Mouse (Mus musculus) CD4-positive, CD25-positive, alpha-beta regulatory T cell (primary cell): ENCODE measurements around the gene Plin5. TPM values are rescaled to one million over a fixed set of nuclear protein-coding genes. Genes with fewer than 3 reads are reported as not detected.

Source experiments
- polyA plus RNA-seq: library from polyadenylated mRNA; unstranded; fragments of 100-300 nt; shearing (Covaris generic); gene quantifications from one replicate; pipeline ENCODE4 v1.2.1, GENCODE M21; 2017

Gene Plin5
- 0.08 TPM for polyA plus RNA-seq

DNA sequence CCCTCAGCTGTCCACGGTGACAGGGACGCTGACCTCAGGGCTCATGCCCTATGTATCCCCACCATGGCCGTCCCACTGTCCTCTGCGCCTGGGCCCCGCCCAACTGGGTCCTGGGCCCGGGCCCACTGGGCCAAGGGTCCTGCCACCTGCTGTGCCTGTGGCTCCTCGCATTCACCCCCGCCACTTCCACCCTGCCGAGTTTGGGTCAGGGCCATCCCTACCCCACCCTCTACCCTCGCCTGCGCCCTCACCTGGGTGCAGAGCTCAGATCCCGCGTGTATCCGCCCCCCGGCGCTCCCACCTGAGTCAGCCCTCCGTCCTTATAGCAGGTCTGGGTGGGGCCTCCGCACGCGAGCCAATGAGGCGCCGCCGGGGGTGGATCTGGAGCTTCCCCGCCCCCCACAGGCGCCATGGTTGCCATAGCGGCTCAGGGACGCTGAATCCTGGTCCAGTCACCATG is at the start of gene Plin5:
TSS of gene Plin5 (minus strand) at position 346 of the 460 bp plus-strand sequence.

GRCm38 (mm10) chr17:56162231-56162774 is 44.9 kb upstream of the Plin5 start, which contains the start of gene Tnfaip8l1:
Gene Tnfaip8l1, plus strand, starts transcription at chr17:56162477.

DNA sequence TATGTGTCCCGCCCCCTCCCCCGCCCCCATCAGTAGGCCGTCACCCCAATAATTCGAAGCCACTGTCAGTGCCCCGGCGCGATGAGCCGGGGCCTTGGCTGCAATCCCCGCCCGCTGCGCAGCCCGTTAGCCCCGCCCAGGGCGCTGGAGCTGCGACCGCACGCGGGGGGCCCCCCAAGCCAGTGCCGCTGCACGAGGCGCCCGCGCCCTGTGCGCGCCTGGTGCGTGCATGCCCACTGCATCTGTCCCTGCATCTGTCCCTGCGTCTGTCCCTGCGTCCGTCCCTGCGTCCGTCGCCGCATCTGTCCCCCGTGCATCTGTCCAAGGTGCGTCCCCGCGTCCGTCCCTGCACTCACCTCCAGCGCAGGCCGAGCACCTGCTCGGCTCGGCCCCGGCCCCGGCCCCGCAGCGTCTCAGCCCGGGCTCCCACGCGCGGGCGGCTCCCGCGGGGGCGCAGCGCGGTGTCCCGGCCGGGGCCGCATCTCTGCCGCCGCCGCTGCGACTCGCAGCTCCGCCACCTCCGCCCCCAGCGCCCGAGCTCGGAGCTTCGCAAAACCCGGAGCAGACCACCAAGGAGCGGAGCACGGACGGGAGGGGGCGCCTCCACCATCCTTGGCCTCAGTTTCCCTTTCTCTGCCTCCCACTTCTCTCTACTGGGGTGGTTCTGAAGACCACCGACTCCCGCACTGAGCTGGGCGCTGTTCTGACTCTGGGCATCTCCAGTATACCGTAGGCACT is 22.6 kb upstream of the Plin5 start, which contains the start of gene Sema6b:
TSS of gene Sema6b (minus strand) at position 486 of the 738 bp plus-strand sequence.

GRCm38 (mm10) chr17:56121826-56122225 is 4.4 kb upstream of the Plin5 start, which contains the start of gene Lrg1:
Gene Lrg1, minus strand, starts transcription at chr17:56122001.

GRCm38 (mm10) chr17:56109219-56110051 is 8.0 kb downstream of the Plin5 start, which contains the start of gene Plin4:
Gene Plin4, minus strand, starts transcription at chr17:56109803.

GRCm38 (mm10) chr17:56078880-56079795 is 38.3 kb downstream of the Plin5 start, which contains the start of gene Hdgfl2:
Gene Hdgfl2, plus strand, starts transcription at chr17:56079634.

DNA sequence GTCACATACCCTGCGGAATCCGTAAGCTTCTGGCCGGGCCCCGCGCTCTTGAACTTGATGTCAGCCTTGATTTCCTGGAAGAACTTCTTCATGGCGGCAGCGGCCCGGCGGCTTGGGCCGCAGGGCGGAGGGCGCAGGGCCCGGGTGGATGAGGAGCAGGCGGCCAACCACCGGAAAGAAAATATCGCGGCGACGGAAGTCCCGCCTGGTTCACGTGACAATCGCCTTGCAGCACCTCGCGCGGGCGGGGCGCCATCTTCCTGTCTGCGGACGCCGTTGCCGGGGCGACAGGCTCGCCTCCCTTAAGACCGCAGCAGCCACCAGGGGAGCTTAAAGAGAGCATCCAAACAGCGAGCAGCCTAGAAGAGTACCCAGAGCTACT is 42.6 kb downstream of the Plin5 start, which contains the start of gene Ubxn6:
TSS of gene Ubxn6 (minus strand) at position 202 of the 382 bp plus-strand sequence.

Other genes starting within 250 kb of the Plin5 start
- 17.0 TPM for gene Zfp119a, start 238.7 kb downstream of the Plin5 start, polyA plus RNA-seq
- 23.4 TPM for gene Zfp959, start 225.5 kb downstream of the Plin5 start, polyA plus RNA-seq
- 13.5 TPM for gene Zfp119b, start 168.1 kb downstream of the Plin5 start, polyA plus RNA-seq
- 26.3 TPM for gene Ebi3, start 165.0 kb downstream of the Plin5 start, polyA plus RNA-seq
- 38.8 TPM for gene Yju2, start 158.5 kb downstream of the Plin5 start, polyA plus RNA-seq
- 0.89 TPM for gene Shd, start 147.1 kb downstream of the Plin5 start, polyA plus RNA-seq
- gene Fsd1, start 131.1 kb downstream of the Plin5 start, polyA plus RNA-seq = 0.44 TPM
- gene Stap2, start 112.0 kb downstream of the Plin5 start, polyA plus RNA-seq = 0.83 TPM
- 144 TPM for gene Mpnd, start 111.9 kb downstream of the Plin5 start, polyA plus RNA-seq
- 192 TPM for gene Sh3gl1, start 81.0 kb downstream of the Plin5 start, polyA plus RNA-seq
- gene Chaf1a, start 77.2 kb downstream of the Plin5 start, polyA plus RNA-seq = 3.3 TPM
- gene Ubxn6, start 42.6 kb downstream of the Plin5 start, polyA plus RNA-seq = 76.2 TPM
- 147 TPM for gene Hdgfl2, start 38.0 kb downstream of the Plin5 start, polyA plus RNA-seq
- not detected for gene Plin4, start 7.8 kb downstream of the Plin5 start, polyA plus RNA-seq
- 0.25 TPM for gene Lrg1, start 4.4 kb upstream of the Plin5 start, polyA plus RNA-seq
- 0.12 TPM for gene Sema6b, start 22.7 kb upstream of the Plin5 start, polyA plus RNA-seq
- 38.0 TPM for gene Tnfaip8l1, start 44.9 kb upstream of the Plin5 start, polyA plus RNA-seq
- 54.2 TPM for gene Mydgf, start 66.3 kb upstream of the Plin5 start, polyA plus RNA-seq
- 47.3 TPM for gene Dpp9, start 101.3 kb upstream of the Plin5 start, polyA plus RNA-seq
- 16.8 TPM for gene Fem1a, start 139.2 kb upstream of the Plin5 start, polyA plus RNA-seq
- 5.5 TPM for gene Ticam1, start 159.2 kb upstream of the Plin5 start, polyA plus RNA-seq
- gene Plin3, start 175.3 kb upstream of the Plin5 start, polyA plus RNA-seq = 35.1 TPM
- gene Arrdc5, start 182.7 kb upstream of the Plin5 start, polyA plus RNA-seq = not detected
- 12.0 TPM for gene Uhrf1, start 185.7 kb upstream of the Plin5 start, polyA plus RNA-seq
- gene Kdm4b, start 208.5 kb upstream of the Plin5 start, polyA plus RNA-seq = 57.1 TPM